Mouse (Mus musculus): ENCODE results near the gene Phf5a. TPM values are rescaled to one million over a fixed set of nuclear protein-coding genes. Genes with fewer than 3 reads are reported as not detected.

Phf5a gene
- 99.7 and 103 TPM in 2 replicates for polyA plus RNA-seq (2012; rRNA removed)

GRCm38 (mm10) chr15:81871604-81872261, at the start of gene Phf5a:
Gene Phf5a, minus strand, starts transcription at chr15:81871911.

GRCm38 (mm10) chr15:81872262-81873136, 788 bp upstream of the Phf5a start, which contains the start of gene Aco2:
Gene Aco2, plus strand, starts transcription at chr15:81872309.

GRCm38 (mm10) chr15:81858517-81859329, 13.0 kb downstream of the Phf5a start, which contains the start of gene Tob2:
Gene Tob2, minus strand, starts transcription at chr15:81858796.

Other genes with a start within 250 kb of the Phf5a start
- gene L3mbtl2, start 208.0 kb downstream of the Phf5a start, polyA plus RNA-seq (2012; rRNA removed): 23.5 and 25.4 TPM in 2 replicates
- 10.6 and 21.3 TPM in 2 replicates for gene Chadl, start 174.6 kb downstream of the Phf5a start, polyA plus RNA-seq (2012; rRNA removed)
- gene Zc3h7b, start 126.9 kb downstream of the Phf5a start, polyA plus RNA-seq (2012; rRNA removed): 82.5 and 86.3 TPM in 2 replicates
- 99.4 and 102 TPM in 2 replicates for gene Rangap1, start 126.4 kb downstream of the Phf5a start, polyA plus RNA-seq (2012; rRNA removed)
- 41.3 and 42.5 TPM in 2 replicates for gene Tef, start 69.5 kb downstream of the Phf5a start, polyA plus RNA-seq (2012; rRNA removed)
- 17.4 and 19.0 TPM in 2 replicates for gene Tob2, start 13.1 kb downstream of the Phf5a start, polyA plus RNA-seq (2012; rRNA removed)
- gene Aco2, start 398 bp upstream of the Phf5a start, polyA plus RNA-seq (2012; rRNA removed): 218 and 231 TPM in 2 replicates
- gene Polr3h, start 54.3 kb upstream of the Phf5a start, polyA plus RNA-seq (2012; rRNA removed): 29.5 and 34.5 TPM in 2 replicates
- 75.6 and 84.5 TPM in 2 replicates for gene Csdc2, start 64.8 kb upstream of the Phf5a start, polyA plus RNA-seq (2012; rRNA removed)
- 73.8 and 74.0 TPM in 2 replicates for gene Pmm1, start 89.0 kb upstream of the Phf5a start, polyA plus RNA-seq (2012; rRNA removed)
- gene 1700029P11Rik, start 108.6 kb upstream of the Phf5a start, polyA plus RNA-seq (2012; rRNA removed): not detected in 2 replicates
- gene Xrcc6, start 115.9 kb upstream of the Phf5a start, polyA plus RNA-seq (2012; rRNA removed): 36.0 and 37.2 TPM in 2 replicates
- 39.9 and 41.8 TPM in 2 replicates for gene Desi1, start 162.0 kb upstream of the Phf5a start, polyA plus RNA-seq (2012; rRNA removed)
- gene Snu13, start 175.7 kb upstream of the Phf5a start, polyA plus RNA-seq (2012; rRNA removed): 130 and 143 TPM in 2 replicates
- gene 4930407I10Rik, start 187.2 kb upstream of the Phf5a start, polyA plus RNA-seq (2012; rRNA removed): not detected in 2 replicates
- 0.07 and 0.08 TPM in 2 replicates for gene Mei1, start 198.1 kb upstream of the Phf5a start, polyA plus RNA-seq (2012; rRNA removed)